Mouse (Mus musculus) lung, postnatal 10 days (tissue): Measurements from ENCODE around the gene Bbs9.

Experiments
- DNase-seq: peaks from one replicate; pipeline ENCODE4 v3.0.0; 2021

Gene Bbs9

GRCm38 (mm10) chr9:22645844-22646390, 170.4 kb downstream of the Bbs9 start:
- no peak for DNase-seq

DNA sequence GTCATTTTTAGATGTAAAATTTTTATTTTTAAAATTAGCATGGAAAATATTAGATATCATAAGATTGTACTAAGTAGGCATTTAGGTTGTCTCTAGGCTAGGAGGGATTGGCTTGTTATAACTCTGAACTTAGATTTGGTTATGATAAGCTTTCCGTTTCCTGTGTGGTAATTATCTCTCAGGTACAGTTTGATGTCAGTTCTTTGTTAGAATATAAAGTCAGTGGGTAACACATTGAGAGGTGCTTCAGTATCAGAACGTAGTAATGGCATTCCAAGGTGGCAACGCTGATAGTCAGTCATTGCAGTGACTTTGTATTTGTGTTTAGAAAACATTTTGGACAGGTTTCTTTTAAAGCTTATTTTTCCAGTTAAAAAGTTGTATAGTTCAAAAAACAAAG, 170.9 kb downstream of the Bbs9 start:
- no peak for DNase-seq

DNA sequence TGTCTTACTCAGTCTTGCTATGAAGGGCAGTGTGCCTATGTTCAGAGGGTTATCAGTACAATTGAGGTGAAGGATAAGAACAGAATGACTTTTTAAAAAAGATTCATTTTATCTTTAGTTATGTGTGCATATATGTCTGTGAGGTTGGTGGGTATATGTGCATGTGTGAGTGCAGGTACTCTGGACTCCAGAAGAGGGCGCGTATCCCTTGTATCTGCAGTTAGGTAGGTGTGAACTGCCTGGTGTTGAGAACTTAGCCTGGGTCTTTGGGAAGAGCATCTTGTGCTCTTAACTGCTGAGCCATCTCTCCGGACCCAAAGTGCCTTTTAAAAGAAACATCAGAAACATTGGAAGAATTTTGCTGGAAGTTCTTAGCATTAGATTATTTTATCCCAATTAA, 172.6 kb downstream of the Bbs9 start:
- DNase-seq, result no peak

- no peak for DNase-seq
Measured at GRCm38 (mm10) chr9:22649606-22650005, 174.1 kb downstream of the Bbs9 start.

DNA sequence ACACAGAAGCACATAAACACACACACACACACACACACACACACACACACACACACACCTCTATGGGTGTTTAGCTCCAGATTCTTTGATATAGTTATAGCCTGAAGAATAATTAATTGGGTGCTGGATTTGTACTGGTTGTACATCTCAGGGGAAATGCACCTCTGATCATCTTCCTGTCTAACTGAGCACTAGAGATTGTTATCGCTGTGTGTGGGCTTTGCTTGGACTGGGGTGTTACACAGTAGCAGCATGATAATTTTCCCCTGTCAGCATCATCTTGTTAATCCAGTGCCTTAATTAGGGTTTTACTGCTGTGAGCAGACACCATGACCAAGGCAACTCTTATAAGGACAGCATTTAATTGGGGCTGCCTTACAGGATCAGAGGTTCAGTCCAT, 175.3 kb downstream of the Bbs9 start:
- DNase-seq, result no peak

GRCm38 (mm10) chr9:22651619-22652018, 176.1 kb downstream of the Bbs9 start:
- DNase-seq, result no peak

GRCm38 (mm10) chr9:22654726-22655393, 179.3 kb downstream of the Bbs9 start:
- DNase-seq, result no peak

DNA sequence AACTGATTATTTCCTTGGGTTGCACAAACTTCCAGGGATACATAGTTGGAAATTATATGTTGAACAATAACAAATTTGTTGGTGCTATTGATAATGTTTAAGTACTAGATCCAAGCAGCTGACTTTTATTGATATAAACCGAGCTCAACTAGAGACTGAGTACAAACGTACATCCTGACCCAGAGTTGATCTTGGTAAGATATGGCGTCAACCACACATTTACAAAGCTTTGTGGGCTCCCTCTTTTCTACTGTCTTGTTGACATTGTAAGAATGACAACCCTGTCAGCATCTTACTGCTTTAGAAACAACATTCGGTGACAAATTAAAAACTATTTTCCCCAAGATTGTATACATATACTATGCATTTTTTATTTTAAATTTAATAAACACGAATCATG, 181.7 kb downstream of the Bbs9 start:
- no peak for DNase-seq

DNA sequence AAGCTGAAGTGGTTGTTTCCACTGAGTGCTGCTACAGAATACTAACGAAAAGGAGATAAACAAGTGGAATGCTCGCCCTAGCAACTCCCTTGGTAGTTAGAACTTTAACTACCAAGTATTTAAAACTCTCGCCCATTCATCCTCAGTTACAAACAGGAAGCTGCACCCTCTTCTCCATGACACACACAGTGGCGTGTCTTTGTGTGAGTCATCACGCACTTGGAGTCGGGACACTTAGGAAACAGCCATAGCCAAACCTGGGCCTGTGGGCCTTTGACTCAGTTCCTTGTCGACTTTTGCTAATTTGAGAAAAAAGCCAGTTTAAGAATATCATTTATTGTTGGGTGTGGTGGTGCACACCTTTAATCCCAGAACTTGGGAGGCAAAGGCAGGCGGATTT, 189.6 kb downstream of the Bbs9 start:
- DNase-seq, result no peak

DNA sequence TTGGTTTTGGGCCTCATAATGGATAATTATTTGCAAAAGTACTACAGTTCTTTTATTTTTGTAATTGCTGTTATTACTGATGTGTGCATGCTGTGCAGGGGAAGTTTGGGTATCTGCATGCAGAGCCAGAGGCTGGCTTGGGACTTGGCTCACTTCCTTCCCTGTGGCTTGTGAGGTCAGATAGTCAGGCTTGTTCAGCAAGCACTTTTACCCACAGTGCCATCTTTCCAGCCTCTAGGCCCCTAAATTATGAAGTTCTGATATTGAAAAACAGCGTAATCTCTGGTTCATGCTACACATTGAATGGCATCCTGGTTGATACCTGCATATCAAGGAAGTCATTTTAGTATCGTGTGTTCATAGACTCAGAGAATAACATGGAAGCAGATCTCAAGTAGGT, 197.4 kb downstream of the Bbs9 start:
- no peak for DNase-seq

- no peak for DNase-seq
Measured at GRCm38 (mm10) chr9:22677132-22677829, 201.8 kb downstream of the Bbs9 start.

DNA sequence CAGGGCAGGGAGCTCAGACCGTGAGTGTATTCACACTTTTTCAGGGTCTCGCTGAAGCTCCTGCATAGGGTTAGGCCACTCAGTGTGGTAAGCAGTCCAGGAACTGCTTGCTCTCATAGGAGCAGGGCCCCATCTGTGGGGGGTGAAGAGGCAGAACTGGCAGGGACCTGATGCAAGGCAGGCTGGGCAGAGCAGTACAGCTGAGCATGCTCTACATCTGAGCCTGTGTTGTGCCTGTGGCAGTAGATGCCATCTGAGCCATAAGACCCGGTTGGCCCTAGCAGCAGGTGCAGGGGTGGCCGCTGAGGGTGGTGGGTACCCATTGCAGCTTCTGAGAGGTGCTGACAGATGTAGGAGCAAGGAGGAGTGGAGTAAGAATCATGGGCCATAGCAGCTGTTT, 202.5 kb downstream of the Bbs9 start:
- DNase-seq, result no peak

DNA sequence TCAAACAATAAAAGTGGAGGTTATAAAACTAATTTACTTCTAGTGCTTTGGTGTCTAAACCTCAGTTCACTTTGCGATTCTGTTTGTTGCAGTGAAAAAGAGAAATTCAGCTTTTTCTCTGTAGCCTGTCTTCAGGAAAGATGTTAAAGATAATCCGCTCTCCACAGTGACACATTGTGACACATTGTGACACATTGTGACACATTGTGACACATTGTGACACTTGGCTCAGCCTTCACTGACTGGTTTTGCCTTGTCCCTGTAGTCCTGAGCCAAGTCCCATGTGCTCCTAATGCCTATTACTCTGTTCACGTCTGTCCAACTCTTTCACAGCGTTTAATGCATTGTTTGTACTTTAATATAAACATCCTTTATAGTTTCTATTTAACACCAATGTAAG, 203.0 kb downstream of the Bbs9 start:
- no peak for DNase-seq

DNA sequence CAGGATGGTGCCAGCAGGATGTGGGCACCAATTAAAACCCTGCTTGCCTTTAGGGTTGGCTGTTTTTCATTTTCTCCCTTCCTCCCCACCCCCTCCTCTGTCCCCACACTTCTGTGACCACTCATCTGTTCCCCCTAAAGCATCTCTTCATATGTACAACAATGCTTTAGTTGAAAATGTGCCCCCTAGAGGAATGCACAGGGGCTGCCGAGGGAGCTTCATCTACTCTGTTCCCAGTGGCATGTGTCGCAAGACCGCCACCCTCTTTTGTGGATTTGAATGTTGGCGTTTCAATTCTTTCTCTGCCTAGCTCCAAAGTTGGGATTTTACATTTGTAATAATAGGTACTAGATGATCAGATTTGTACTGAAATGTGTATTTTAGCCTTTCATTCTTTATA, 204.0 kb downstream of the Bbs9 start:
- DNase-seq, result no peak

GRCm38 (mm10) chr9:22680031-22680430, 204.5 kb downstream of the Bbs9 start:
- no peak for DNase-seq

DNA sequence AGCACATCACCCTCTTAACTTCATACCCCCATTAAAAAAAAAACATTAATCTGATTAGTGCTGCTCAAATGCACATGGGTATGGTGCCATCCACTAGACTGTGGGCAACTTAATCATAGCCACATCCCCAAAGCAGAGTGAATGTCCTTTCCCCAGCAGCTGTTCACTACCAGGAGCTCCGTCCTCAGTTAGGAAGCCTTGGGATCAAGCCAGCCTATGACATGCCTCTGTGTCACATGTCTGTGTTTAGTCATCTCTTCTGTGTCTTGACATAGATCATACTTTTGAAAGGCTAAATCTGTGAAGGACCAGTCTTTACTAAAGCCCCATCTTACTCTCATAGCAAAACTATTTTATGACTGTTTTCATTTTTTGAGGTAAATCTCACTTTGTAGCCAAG, 205.0 kb downstream of the Bbs9 start:
- DNase-seq, result peak; percentile 13

GRCm38 (mm10) chr9:22683786-22684185, 208.3 kb downstream of the Bbs9 start:
- DNase-seq, result no peak

- DNase-seq, result no peak
Measured at GRCm38 (mm10) chr9:22686765-22687472, 211.4 kb downstream of the Bbs9 start.

DNA sequence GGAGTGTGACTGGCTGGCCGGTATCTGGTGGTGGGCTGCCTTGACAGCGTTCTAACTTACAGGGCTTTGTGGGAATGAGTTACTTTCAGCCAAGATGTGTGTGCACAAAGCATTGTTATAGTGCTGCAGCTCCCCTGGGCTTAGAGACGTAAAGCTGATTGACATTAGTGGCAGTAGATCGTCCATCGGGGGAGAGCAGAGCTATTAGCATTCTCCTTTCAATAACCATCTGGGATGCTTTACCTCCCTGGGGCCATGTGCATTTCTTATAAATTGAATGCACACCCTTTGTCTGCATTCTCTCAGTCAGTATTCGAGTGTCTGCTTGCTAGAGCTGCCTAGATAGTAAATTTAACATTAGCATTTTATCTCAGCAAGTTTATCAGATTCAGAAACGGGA, 214.7 kb downstream of the Bbs9 start:
- DNase-seq, result no peak

- DNase-seq, result no peak
Measured at GRCm38 (mm10) chr9:22695392-22695791, 219.9 kb downstream of the Bbs9 start.

GRCm38 (mm10) chr9:22696809-22697374, 221.4 kb downstream of the Bbs9 start:
- DNase-seq, result no peak

- peak; percentile 8 for DNase-seq
Measured at GRCm38 (mm10) chr9:22697811-22698210, 222.3 kb downstream of the Bbs9 start.

GRCm38 (mm10) chr9:22698501-22698900, 223.0 kb downstream of the Bbs9 start:
- no peak for DNase-seq
